Mouse (Mus musculus): ENCODE results near the gene Olfr652.

The Olfr652 gene

GRCm38 (mm10) chr7:104560601-104561000 lies at the start of gene Olfr652:
Olfr652 (plus strand) TSS chr7:104560901.
- no peak for DNase-seq (ENCODE audit: low spot score)

GRCm38 (mm10) chr7:104549833-104550232 lies 10.9 kb upstream of the Olfr652 start, which contains the start of gene Olfr651:
Olfr651 (plus strand) TSS chr7:104550133.
- no peak for DNase-seq (ENCODE audit: low spot score)

DNA sequence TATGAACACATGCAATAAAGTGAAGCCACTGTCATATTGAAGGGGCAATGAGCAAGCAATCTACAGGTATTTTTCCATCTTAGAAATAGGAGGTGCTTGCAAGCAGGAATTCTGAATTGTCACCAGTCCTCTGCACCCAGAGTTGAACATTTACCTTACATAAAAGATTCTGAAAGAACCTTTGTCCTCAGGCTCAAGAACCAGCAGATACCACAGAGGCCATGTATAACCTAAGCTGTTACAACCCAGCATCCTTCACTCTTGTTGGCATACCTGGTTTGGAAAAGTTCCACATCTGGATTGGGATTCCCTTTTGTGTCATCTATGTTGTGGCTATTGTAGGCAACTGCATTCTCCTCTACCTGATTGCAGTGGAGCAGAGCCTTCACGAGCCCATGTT lies 8.0 kb upstream of the Olfr652 start:
- DNase-seq (ENCODE audit: low spot score), result no peak

GRCm38 (mm10) chr7:104577014-104577413 lies 16.3 kb downstream of the Olfr652 start, which contains the start of gene Olfr653:
Olfr653 (plus strand) TSS chr7:104577314.
- no peak for DNase-seq (ENCODE audit: low spot score)

DNA sequence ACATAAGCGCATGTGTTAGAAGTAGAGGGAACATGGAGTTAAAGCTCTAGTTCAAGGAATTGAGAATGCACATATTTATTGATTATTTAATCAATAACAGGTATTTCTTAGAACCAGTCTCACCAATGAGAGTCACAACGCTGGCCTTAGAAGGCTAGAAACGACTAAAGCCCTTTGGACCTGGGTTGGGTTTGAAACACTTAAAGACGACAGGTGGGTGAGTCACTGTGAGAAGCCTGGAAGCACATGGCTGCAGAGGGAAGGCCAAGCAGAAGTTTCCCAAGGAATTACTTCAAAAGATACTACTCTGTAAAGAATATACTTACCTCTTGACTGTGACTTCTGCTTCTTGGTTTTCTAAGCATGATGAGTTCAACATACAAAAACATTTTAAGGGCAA lies 20.1 kb downstream of the Olfr652 start:
- no peak for DNase-seq (ENCODE audit: low spot score)

DNA sequence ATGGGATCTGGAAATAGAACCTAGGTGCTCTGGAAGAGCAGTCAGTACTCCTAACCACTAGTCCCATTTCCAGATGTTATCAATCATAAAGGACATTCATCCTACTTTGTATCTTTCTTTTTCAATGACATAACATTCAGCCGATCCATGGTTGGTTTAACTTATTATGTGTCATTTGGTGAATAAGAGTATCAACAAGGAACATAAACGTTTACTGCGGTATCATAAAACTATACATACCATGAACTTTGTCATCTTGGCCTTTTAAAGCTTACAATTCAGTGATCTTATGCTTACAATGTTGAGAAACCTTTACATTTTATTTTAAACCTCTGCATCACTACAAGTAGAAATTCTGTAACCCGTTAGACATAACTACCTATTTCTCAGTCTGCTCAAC lies 20.7 kb downstream of the Olfr652 start:
- no peak for DNase-seq (ENCODE audit: low spot score)

DNA sequence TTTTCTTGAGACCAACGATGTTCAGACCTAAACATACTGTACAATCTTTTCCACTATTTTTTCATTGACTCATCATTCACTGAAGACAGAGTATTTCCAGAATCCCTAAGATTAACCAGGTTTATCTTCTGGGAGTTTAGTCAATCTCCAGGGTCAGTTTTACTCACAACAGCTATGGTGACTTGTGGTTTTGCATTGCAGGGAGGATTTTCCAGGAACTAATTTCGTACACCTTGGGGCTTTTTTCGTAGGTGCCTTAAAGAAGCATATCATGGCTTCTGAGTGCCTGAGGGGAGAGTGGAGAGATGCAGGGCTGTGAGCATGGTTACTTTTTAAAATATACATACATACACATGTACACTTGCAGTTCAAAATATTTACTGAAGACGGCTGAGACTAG lies 26.0 kb downstream of the Olfr652 start, which contains the start of gene Olfr654:
Olfr654 (plus strand) TSS at position 301 of the 400 bp plus-strand sequence.
- DNase-seq (ENCODE audit: low spot score), result no peak

DNA sequence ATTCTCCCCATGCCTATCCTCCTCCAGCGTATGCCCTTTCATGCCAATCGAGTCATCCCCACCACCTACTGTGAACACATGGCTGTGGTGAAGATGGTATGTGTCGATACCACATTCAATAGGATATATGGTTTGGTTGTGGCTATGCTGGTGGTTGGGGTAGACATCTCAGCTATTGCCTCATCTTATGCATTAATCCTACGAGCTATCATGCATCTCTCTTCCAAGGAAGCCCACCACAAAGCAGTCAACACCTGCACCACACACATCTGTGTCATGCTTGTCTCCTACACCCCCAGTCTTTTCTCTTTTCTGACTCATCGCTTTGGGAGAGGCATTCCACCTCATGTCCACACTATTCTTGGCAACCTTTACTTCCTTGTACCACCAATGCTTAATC lies 27.6 kb downstream of the Olfr652 start:
- DNase-seq (ENCODE audit: low spot score), result no peak

DNA sequence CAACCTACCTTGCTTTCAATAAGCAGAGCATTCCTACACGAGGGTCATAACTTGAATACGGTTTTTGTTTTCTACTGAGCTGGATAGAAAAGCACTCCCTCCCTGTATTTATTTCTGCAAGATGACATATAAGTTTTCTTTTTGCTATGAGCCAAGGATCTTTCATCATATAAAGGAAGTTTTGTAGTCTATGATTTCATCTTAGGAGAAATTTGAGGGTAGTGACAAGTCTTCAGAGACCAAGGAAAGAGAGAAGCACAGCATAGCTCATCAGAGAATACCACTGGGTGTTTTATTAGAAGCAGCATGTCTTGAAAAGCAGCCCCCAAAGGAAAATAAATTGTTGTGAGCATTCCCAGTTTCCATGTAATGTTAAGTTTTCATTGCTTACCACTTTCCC lies 41.0 kb downstream of the Olfr652 start, which contains the start of gene Olfr655:
Olfr655 (minus strand) TSS at position 101 of the 400 bp plus-strand sequence.
- no peak for DNase-seq (ENCODE audit: low spot score)

- DNase-seq (ENCODE audit: low spot score), result peak; percentile 20
Observed at GRCm38 (mm10) chr7:104603173-104603572, 42.5 kb downstream of the Olfr652 start.

- no peak for DNase-seq (ENCODE audit: low spot score)
Observed at GRCm38 (mm10) chr7:104604727-104605126, 44.0 kb downstream of the Olfr652 start.

- DNase-seq (ENCODE audit: low spot score), result no peak
Observed at GRCm38 (mm10) chr7:104613655-104614054, 53.0 kb downstream of the Olfr652 start, which contains the start of gene Olfr656. Olfr656 (plus strand) TSS chr7:104613955.
